Mouse (Mus musculus) v-Abl transformed pro-B cells (cell line): Measurements from ENCODE around the gene Krt19.

ENCODE experiments used
- in situ Hi-C, 2 experiments: fragments of 400-800 bp; cut with MboI; formaldehyde crosslinking; loops; one replicate each; pipeline ENCODE4 v1.15.1; 2025; ENCODE audit not compliant: unreplicated experiment in 2 of 2

Krt19 gene

GRCm38 (mm10) chr11:100148615-100149330 lies at the start of gene Krt19:
Gene Krt19, minus strand, starts transcription at chr11:100148665.
- in situ Hi-C loops: no loop called here

- in situ Hi-C loops: no loop called here
Measured at GRCm38 (mm10) chr11:100192992-100193391, 44.5 kb upstream of the Krt19 start, which contains the start of gene Krt9. Gene Krt9, minus strand, starts transcription at chr11:100193246.

GRCm38 (mm10) chr11:100191820-100192219 lies 43.4 kb upstream of the Krt19 start:
- in situ Hi-C loops: no loop called here

GRCm38 (mm10) chr11:100186736-100187135 lies 38.3 kb upstream of the Krt19 start:
- in situ Hi-C loops: no loop called here

GRCm38 (mm10) chr11:100181725-100182124 lies 33.3 kb upstream of the Krt19 start:
- in situ Hi-C loops: no loop called here

GRCm38 (mm10) chr11:100179260-100179659 lies 30.8 kb upstream of the Krt19 start:
- in situ Hi-C loops: no loop called here

- in situ Hi-C loops: no loop called here
Measured at GRCm38 (mm10) chr11:100178307-100178706, 29.8 kb upstream of the Krt19 start.

- in situ Hi-C loops: no loop called here
Measured at GRCm38 (mm10) chr11:100176791-100177190, 28.3 kb upstream of the Krt19 start.

GRCm38 (mm10) chr11:100168765-100169762 lies 20.6 kb upstream of the Krt19 start:
- in situ Hi-C loops: no loop called here

- in situ Hi-C loops: no loop called here
Measured at GRCm38 (mm10) chr11:100168071-100168470, 19.6 kb upstream of the Krt19 start.

GRCm38 (mm10) chr11:100164392-100164791 lies 15.9 kb upstream of the Krt19 start:
- in situ Hi-C loops: no loop called here

- in situ Hi-C loops: no loop called here
Measured at GRCm38 (mm10) chr11:100157908-100158477, 9.5 kb upstream of the Krt19 start.

GRCm38 (mm10) chr11:100157331-100157730 lies 8.9 kb upstream of the Krt19 start:
- in situ Hi-C loops: no loop called here

- in situ Hi-C loops: no loop called here
Measured at GRCm38 (mm10) chr11:100155497-100156255, 7.2 kb upstream of the Krt19 start.

- in situ Hi-C loops: no loop called here
Measured at GRCm38 (mm10) chr11:100147566-100148353, 705 bp downstream of the Krt19 start.

- in situ Hi-C loops: no loop called here
Measured at GRCm38 (mm10) chr11:100145858-100146560, 2.5 kb downstream of the Krt19 start.

GRCm38 (mm10) chr11:100145104-100145503 lies 3.4 kb downstream of the Krt19 start:
- in situ Hi-C loops: no loop called here

- in situ Hi-C loops: no loop called here
Measured at GRCm38 (mm10) chr11:100140966-100141365, 7.5 kb downstream of the Krt19 start.

GRCm38 (mm10) chr11:100139391-100139790 lies 9.1 kb downstream of the Krt19 start:
- in situ Hi-C loops: no loop called here
